Mouse (Mus musculus) kidney, adult 2 months (tissue): ENCODE data around the gene Hectd1.

Experiments
- CTCF ChIP-seq: fragments of 200-500 bp; conservative IDR thresholded peaks from 2 replicates; pipeline ENCODE4 v1.5.1; 2011; ENCODE audit warnings: low read depth, mild to moderate bottlenecking, control low read depth, low read length, moderate library complexity, mixed read lengths; ENCODE audit not compliant: insufficient read depth, insufficient read length
- POLR2A ChIP-seq: fragments of 200-500 bp; IDR thresholded peaks from one replicate; pipeline ENCODE4 v1.6.1; 2011; ENCODE audit warnings: low read depth, low read length, control low read depth

DNA sequence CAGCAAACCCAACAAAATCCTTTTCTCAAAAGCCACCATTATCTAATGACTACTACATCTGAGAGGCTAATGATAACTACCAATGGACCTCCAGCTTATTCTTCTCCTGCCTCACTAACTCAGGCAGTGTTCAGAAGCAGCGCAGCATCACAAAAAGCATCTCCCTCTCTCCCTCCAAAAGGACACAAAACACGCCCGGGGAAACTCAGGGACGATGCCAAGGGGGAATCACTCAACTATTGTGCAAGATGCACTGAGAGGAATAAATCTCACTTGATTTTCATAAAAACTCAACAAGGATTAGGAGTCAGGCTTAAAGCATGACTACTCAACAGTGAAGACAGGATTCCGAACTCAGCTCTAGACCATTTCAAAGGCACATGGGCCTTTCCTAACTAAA lies 6.0 kb downstream of the Hectd1 start:
- TF ChIP-seq POLR2A: no peak
- TF ChIP-seq CTCF: no peak
